Comparison of ENCODE assay signal across 13 mouse cellular contexts in genomic region chr12:99380855-99381262, GRCm38 (mm10).
DNase-seq lines count a peak whose midpoint lies in the region; ATAC-seq lines count a peak whose summit lies in the region.
"Had no signal": no experiment of that assay in that cellular context is flagged by ENCODE, and none has a peak within 500 bp of the region (broad histone marks: within the 10 kb centered on the region; RNA-seq: fewer than 3 reads in every experiment).

No protein-coding gene starts in this region.

- H3K4me1 ChIP-seq in heart, embryonic 10.5 days: peaks cover 67% of the 10 kb centered on the region

- H3K27ac ChIP-seq in heart, embryonic 10.5 days: 0 out of 2 replicates have a peak overlapping the region, but pooled peaks have one; percentile 36
- H3K27ac ChIP-seq: intestine, embryonic 15.5 days; kidney, embryonic 15.5 days had no signal

- peaks cover 21% of the 10 kb centered on the region for H3K36me3 ChIP-seq in heart, embryonic 10.5 days

- no peaks in the 10 kb centered on the region for H3K27me3 ChIP-seq in heart, embryonic 10.5 days (ENCODE audit: insufficient read depth, poor library complexity, severe bottlenecking)
- H3K27me3 ChIP-seq: heart, embryonic 12.5 days; intestine, embryonic 15.5 days; kidney, embryonic 15.5 days had no signal

- no peak overlapping the region for H3K4me3 ChIP-seq in heart, embryonic 10.5 days
- H3K4me3 ChIP-seq: heart, embryonic 12.5 days; intestine, embryonic 15.5 days; kidney, embryonic 15.5 days had no signal

- peak; percentile 92 for ATAC-seq in inflammation-experienced regulatory T-cells, adult 6 months
- ATAC-seq in megakaryocyte-erythroid progenitor cell, adult 5-6 weeks (replicated peaks; ENCODE audit: low FRiP score, low TSS enrichment, poor library complexity, severe bottlenecking): no peak
- ATAC-seq: intestine, embryonic 15.5 days had no signal

- no peaks in the 10 kb centered on the region for H3K9me3 ChIP-seq in heart, embryonic 10.5 days
- H3K9me3 ChIP-seq: heart, embryonic 12.5 days; intestine, embryonic 15.5 days; kidney, embryonic 15.5 days had no signal

- DNase-seq in heart, embryonic 10.5 days (ENCODE audit: low spot score): no peak
- no peak for DNase-seq in heart, postnatal 14 days
- peak; percentile 71 for DNase-seq in CD4-positive, CD25-positive, alpha-beta regulatory T cell, adult 2 months (ENCODE audit: low read depth, low spot score)
- peak; percentile 23 for DNase-seq in thymus, postnatal 14 days
- no peak for DNase-seq in layer of hippocampus, adult 9-10 months (ENCODE audit: low spot score)
- DNase-seq: adrenal gland, postnatal 25 days; cerebellum, adult 9-11 months; gastrocnemius, postnatal 25 days had no signal

- WGBS in heart, embryonic 10.5 days: 55% methylated on average over 4 of the region's 4 CpGs

- intact Hi-C loops in heart, postnatal 14 days (cut with DNase I): no loop called here

Comparison
In these comparisons a context has a peak if more than half of its experiments do, and no peak if none do; other contexts are left out.
1. DNase-seq: peak in CD4-positive, CD25-positive, alpha-beta regulatory T cell, adult 2 months (single experiment) and thymus, postnatal 14 days (single experiment); none in heart, embryonic 10.5 days (single experiment), heart, postnatal 14 days (0 of 2) and layer of hippocampus, adult 9-10 months (single experiment).